Mouse (Mus musculus) olfactory bulb, adult 2 months (tissue): ENCODE data around the gene Adra2b.

ENCODE experiments used
- CTCF ChIP-seq: fragments of 200-500 bp; IDR thresholded peaks from 2 replicates; pipeline ENCODE4 v1.5.1; 2012; ENCODE audit warnings: low read depth, mild to moderate bottlenecking, low read length, moderate library complexity; ENCODE audit not compliant: insufficient read depth
- POLR2A ChIP-seq: fragments of 200-500 bp; IDR thresholded peaks from 2 replicates; pipeline ENCODE4 v1.6.1; 2012; ENCODE audit warnings: mild to moderate bottlenecking, low read depth, low read length, moderate library complexity; ENCODE audit not compliant: insufficient read depth

DNA sequence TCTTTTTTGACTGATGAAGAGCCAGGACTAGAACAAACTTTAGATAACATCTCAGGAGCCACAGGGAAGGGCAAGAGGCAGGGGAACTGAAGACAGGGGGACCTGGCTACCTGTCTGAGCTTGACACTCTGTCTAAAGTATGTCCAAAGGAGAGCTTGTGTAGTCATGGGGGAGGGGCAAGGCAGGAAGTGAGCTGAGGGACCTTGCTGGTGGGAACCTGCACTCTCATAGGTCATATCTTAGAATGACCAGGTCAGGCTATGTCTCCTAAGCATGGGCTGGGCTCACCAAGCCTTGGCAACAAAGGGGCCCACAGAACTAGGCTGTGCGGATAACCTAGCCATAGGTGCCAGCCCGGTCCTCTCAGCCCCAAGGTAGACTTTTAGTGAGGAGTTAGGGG, 9.1 kb downstream of the Adra2b start:
- TF ChIP-seq CTCF (no peak), POLR2A (no peak)
